In genomic region chr6:113282101-113282802, GRCm38 (mm10) we compare ENCODE assay signal across 9 mouse cellular contexts. TPM values are rescaled to one million over a fixed set of nuclear protein-coding genes. Genes with fewer than 3 reads are reported as not detected.
DNase-seq lines count a peak whose midpoint lies in the region; ATAC-seq and TF ChIP-seq lines count a peak whose summit lies in the region.
"Had no signal": no experiment of that assay in that cellular context is flagged by ENCODE, and none has a peak within 500 bp of the region (broad histone marks: within the 10 kb centered on the region; RNA-seq: fewer than 3 reads in every experiment).

Gene Cpne9 (plus strand): TSS chr6:113282307.

- TF ChIP-seq CTCF in brain, embryonic 14.5 days (IDR thresholded peaks at IDR 0.05; ENCODE audit: borderline replicate concordance, extremely low read depth, insufficient read depth, insufficient read length) = peak; percentile 5; the same call in 1 of the 2 replicates

- H3K4me3 ChIP-seq in forebrain, embryonic 10.5 days = peak within 1 kb of the TSS; percentile 39
- H3K4me3 ChIP-seq in intestine, embryonic 14.5 days (ENCODE audit: low read depth, low read length) = no peak within 1 kb of the TSS; the same call in 1 of the 2 replicates
- H3K4me3 ChIP-seq in limb, embryonic 14.5 days (replicated peaks; ENCODE audit: low read length) = 0 out of 2 replicates have a peak within 1 kb of the TSS, but pooled peaks have one; percentile 9
- H3K4me3 ChIP-seq: liver, embryonic 15.5 days had no signal

- H3K9ac ChIP-seq in intestine, embryonic 14.5 days (ENCODE audit: low read length) = no peak within 1 kb of the TSS
- no peak within 1 kb of the TSS for H3K9ac ChIP-seq in limb, embryonic 14.5 days (ENCODE audit: low read depth, low read length, severe bottlenecking)
- H3K9ac ChIP-seq: liver, embryonic 15.5 days had no signal

- no peak within 1 kb of the TSS; the same call in 1 of the 2 replicates for H3K27ac ChIP-seq in forebrain, embryonic 10.5 days
- H3K27ac ChIP-seq in intestine, embryonic 14.5 days (ENCODE audit: low read depth) = no peak within 1 kb of the TSS
- no peak within 1 kb of the TSS for H3K27ac ChIP-seq in limb, embryonic 14.5 days (replicated peaks; ENCODE audit: low read depth, low read length)
- H3K27ac ChIP-seq: liver, embryonic 15.5 days had no signal

- no peaks in the 10 kb centered on the region for H3K9me3 ChIP-seq in forebrain, embryonic 10.5 days
- no peaks in the 10 kb centered on the region for H3K9me3 ChIP-seq in intestine, embryonic 14.5 days (ENCODE audit: control insufficient read depth, low read length)
- no peaks in the 10 kb centered on the region for H3K9me3 ChIP-seq in limb, embryonic 14.5 days (ENCODE audit: control insufficient read depth, low read length)
- H3K9me3 ChIP-seq: liver, embryonic 15.5 days had no signal

- peak; percentile 11 for DNase-seq in kidney, adult 18-20 months
- DNase-seq in kidney, adult 11 months = no peak
- DNase-seq in brain, embryonic 14.5 days (ENCODE audit: low read depth) = peak; percentile 52
- DNase-seq in forebrain, embryonic 10.5 days (ENCODE audit: extremely low spot score, low spot score) = peak; percentile 45
- peak; percentile 67 for DNase-seq in intestine, embryonic 14.5 days (ENCODE audit: low spot score)
- DNase-seq in limb, embryonic 14.5 days (ENCODE audit: low spot score) = peak; percentile 79
- peak; percentile 53 to 54 for DNase-seq in right cerebral cortex, postnatal 10 days (ENCODE audit: low spot score in 2 of 2)
- DNase-seq in spleen, adult 18-20 months = no peak

- peaks cover 58% of the 10 kb centered on the region for H3K27me3 ChIP-seq in forebrain, embryonic 10.5 days (ENCODE audit: poor library complexity, severe bottlenecking)
- peaks cover 34% of the 10 kb centered on the region for H3K27me3 ChIP-seq in intestine, embryonic 14.5 days (replicated peaks; ENCODE audit: control insufficient read depth, insufficient read depth, low read length)
- H3K27me3 ChIP-seq in limb, embryonic 14.5 days (ENCODE audit: control insufficient read depth, insufficient read depth, low read length) = peaks cover 35% of the 10 kb centered on the region

- 2% methylated on average over 37 of the region's 37 CpGs for WGBS in forebrain, embryonic 10.5 days
- WGBS in intestine, embryonic 14.5 days = 2% methylated on average over 37 of the region's 37 CpGs
- 2% methylated on average over 27 of the region's 37 CpGs for WGBS in limb, embryonic 14.5 days

- TF ChIP-seq POLR2A in brain, embryonic 14.5 days (IDR thresholded peaks at IDR 0.05; ENCODE audit: borderline replicate concordance, extremely low read depth, insufficient read depth, insufficient read length, poor library complexity, severe bottlenecking) = no peak
- no peak for TF ChIP-seq POLR2A in limb, embryonic 14.5 days (IDR thresholded peaks at IDR 0.05; ENCODE audit: borderline replicate concordance, extremely low read depth, insufficient read depth, insufficient read length)

- H3K36me3 ChIP-seq in forebrain, embryonic 10.5 days (replicated peaks) = peaks cover 13% of the 10 kb centered on the region
- peaks cover 4% of the 10 kb centered on the region; the same call in 1 of the 2 replicates for H3K36me3 ChIP-seq in intestine, embryonic 14.5 days (ENCODE audit: control insufficient read depth, insufficient read depth, low read length)
- H3K36me3 ChIP-seq in limb, embryonic 14.5 days (ENCODE audit: control insufficient read depth, insufficient read depth, low read length) = peaks cover 11% of the 10 kb centered on the region; the same call in 1 of the 2 replicates
- H3K36me3 ChIP-seq: liver, embryonic 15.5 days had no signal

- H3K4me1 ChIP-seq in forebrain, embryonic 10.5 days = peaks cover 17% of the 10 kb centered on the region
- no peaks in the 10 kb centered on the region for H3K4me1 ChIP-seq in intestine, embryonic 14.5 days (replicated peaks; ENCODE audit: control insufficient read depth, insufficient read depth, low read length)
- 0 out of 2 replicates have a peak, but pooled peaks cover 5% of the 10 kb centered on the region for H3K4me1 ChIP-seq in limb, embryonic 14.5 days (ENCODE audit: control insufficient read depth, insufficient read depth, low read length)
- H3K4me1 ChIP-seq: liver, embryonic 15.5 days had no signal

- peak within 1 kb of the TSS; percentile 28 for H3K4me2 ChIP-seq in intestine, embryonic 14.5 days (ENCODE audit: low read length)
- peak within 1 kb of the TSS; percentile 41 for H3K4me2 ChIP-seq in limb, embryonic 14.5 days (replicated peaks; ENCODE audit: low read depth, low read length, severe bottlenecking)
- H3K4me2 ChIP-seq: liver, embryonic 15.5 days had no signal

- ATAC-seq in intestine, embryonic 14.5 days (replicated peaks; ENCODE audit: low FRiP score, low TSS enrichment, low read depth) = peak; percentile 75
- ATAC-seq in limb, embryonic 14.5 days (ENCODE audit: low FRiP score, low read depth) = peak; percentile 71; the same call in 1 of the 2 replicates

RNA-seq across cellular contexts. Expression of gene Cpne9, which starts in this region (rescaled TPM):
- polyA plus RNA-seq in brain, embryonic 14.5 days (2012; rRNA removed) = 2.1 and 4.2 TPM in 2 replicates
- polyA plus RNA-seq in forebrain, embryonic 10.5 days (2016; fragmentation: Nextera tagmentation; extraction: Ambion mirVana) = 0.05 and 0.09 TPM in 2 replicates
- polyA plus RNA-seq in intestine, embryonic 14.5 days (2014; fragmentation: Nextera tagmentation; extraction: Ambion mirVana) = 0.05 and 0.12 TPM in 2 replicates
- polyA plus RNA-seq in limb, embryonic 14.5 days (2012; rRNA removed) = 0.46 and 0.77 TPM in 2 replicates
- 0.44 TPM in 2 replicates for polyA plus RNA-seq in limb, embryonic 14.5 days (2014; fragmentation: Nextera tagmentation; extraction: Ambion mirVana)
- polyA plus RNA-seq: liver, embryonic 15.5 days had no signal

Comparison
In these comparisons a context has a peak if more than half of its experiments do, and no peak if none do; other contexts are left out.
1. DNase-seq: peak in kidney, adult 18-20 months (single experiment), brain, embryonic 14.5 days (single experiment) and right cerebral cortex, postnatal 10 days (2 of 2); none in kidney, adult 11 months (single experiment) and spleen, adult 18-20 months (0 of 2).
2. Peak in DNase-seq and H3K4me3 ChIP-seq in forebrain, embryonic 10.5 days; RNA of the gene not detected or under 1 TPM.
3. Peak in DNase-seq, ATAC-seq and H3K4me2 ChIP-seq in intestine, embryonic 14.5 days; RNA of the gene not detected or under 1 TPM.
4. Peak in DNase-seq, ATAC-seq, H3K4me3 ChIP-seq and H3K4me2 ChIP-seq in limb, embryonic 14.5 days; RNA of the gene not detected or under 1 TPM.